Mouse (Mus musculus) common myeloid progenitor, adult 5-6 weeks (primary cell): ENCODE data around the gene Akirin2. TPM values are rescaled to one million over a fixed set of nuclear protein-coding genes. Genes with fewer than 3 reads are reported as not detected.

ENCODE experiments used
- ATAC-seq: replicated peaks from 2 replicates; pipeline ENCODE4 v1.8.0; 2016; ENCODE audit warnings: low read depth, mild to moderate bottlenecking, moderate TSS enrichment, inconsistent platforms; ENCODE audit not compliant: poor library complexity, severe bottlenecking
- total RNA-seq: library from RNA; stranded (forward); fragments of 200-1000, 187-1606 nt; gene quantifications from 2 replicates; pipeline ENCODE4 v1.2.3, GENCODE M21; 2017

Gene Akirin2
- total RNA-seq, 1 experiment from 2014 or later = 60.8 TPM

- no peak for ATAC-seq
Observed at GRCm38 (mm10) chr4:34582476-34582875, 31.7 kb downstream of the Akirin2 start.

DNA sequence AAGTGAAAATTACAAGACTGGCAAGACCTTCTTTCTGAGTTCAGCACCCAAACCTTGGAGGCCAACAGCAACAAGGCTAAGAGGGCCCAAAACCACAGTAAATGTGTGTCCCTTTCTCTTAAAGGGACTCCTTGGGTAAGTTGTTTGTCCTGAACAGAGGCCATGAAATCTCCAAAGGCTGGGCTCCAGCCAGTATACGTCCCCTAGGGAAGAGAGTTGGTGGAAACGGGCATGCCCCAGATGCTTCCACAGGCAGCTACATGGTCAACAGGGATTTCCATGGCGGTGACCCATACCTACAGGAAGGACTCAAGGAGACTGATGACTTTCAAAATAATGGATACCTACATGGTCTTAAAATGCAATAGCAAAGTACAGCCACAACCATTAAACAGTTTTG, 32.7 kb downstream of the Akirin2 start:
- ATAC-seq = no peak

- ATAC-seq = no peak
Observed at GRCm38 (mm10) chr4:34584871-34585607, 34.3 kb downstream of the Akirin2 start.

GRCm38 (mm10) chr4:34603123-34603522, 52.4 kb downstream of the Akirin2 start:
- no peak for ATAC-seq

DNA sequence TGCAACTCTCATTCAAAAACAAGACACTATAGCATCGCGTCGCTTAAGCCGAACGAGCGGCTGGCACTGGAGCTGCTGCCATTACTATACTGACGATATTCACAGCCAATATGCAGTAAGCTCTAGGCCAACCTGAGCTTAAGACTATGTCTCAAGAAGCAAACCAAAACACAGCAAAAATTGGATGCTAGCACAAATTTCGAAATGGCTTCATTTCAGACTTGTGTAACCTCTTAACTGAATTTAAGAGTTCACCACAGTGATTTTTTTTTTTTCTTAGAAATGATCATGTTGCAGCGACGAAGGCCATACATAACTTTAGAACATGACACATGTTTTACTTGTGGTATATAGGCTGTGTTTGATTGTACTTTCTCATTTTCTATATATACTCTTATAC, 55.9 kb downstream of the Akirin2 start:
- no peak for ATAC-seq

GRCm38 (mm10) chr4:34613571-34614145, 62.9 kb downstream of the Akirin2 start:
- ATAC-seq = no peak

- peak; percentile 98 for ATAC-seq
Observed at GRCm38 (mm10) chr4:34614630-34615094, 63.9 kb downstream of the Akirin2 start, which contains the start of the genes Orc3 and Rars2. Gene Orc3 (minus strand): TSS chr4:34614944. Gene Rars2 (plus strand): TSS chr4:34614957.

DNA sequence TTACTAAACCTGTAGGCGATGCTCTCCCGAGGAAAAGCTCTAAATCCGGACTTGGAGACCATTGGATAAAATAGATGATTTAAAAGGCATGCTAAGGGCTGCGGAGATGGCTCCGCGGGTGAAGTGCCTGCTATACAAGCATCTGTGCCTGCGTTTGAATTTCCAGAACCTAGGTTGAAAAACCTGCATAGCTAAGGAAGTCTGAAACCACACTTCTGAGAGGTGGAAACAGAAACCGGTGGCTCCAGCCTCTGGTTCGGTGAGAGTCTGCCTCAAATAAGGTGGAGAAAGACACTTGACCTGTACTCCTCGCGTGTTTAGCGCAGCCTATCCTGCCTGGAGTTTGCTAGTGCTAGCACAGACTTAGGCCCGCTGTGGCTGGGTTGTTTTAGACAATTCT, 64.6 kb downstream of the Akirin2 start:
- peak; percentile 13; the same call in 1 of the 2 replicates for ATAC-seq

DNA sequence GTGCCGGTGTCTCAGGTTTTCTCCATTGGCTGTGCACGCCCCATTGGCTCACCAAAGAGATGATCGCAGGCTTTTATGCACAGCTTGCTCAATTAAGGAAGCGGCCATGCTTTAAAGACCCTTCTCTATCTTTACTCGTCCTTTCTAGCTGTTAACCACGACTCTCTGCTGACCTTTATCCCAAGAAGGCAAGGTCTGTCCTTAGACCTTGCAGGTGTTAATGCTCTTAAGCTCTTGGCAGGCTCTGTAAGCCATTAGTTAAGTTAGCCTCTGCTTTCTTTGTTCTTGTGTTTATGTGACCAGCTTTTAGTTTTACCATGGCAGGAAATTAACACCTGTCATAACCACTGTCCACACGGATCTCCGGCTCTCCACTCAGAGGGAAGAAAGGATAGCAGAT, 65.4 kb downstream of the Akirin2 start:
- ATAC-seq = no peak

Other genes with a start within 250 kb of the Akirin2 start
- 87.5 and 96.9 TPM in 2 replicates for gene Orc3, start 64.0 kb downstream of the Akirin2 start, total RNA-seq
- 36.6 and 46.2 TPM in 2 replicates for gene Rars2, start 64.0 kb downstream of the Akirin2 start, total RNA-seq
- gene Slc35a1, start 136.5 kb downstream of the Akirin2 start, total RNA-seq = 23.2 and 24.3 TPM in 2 replicates
- gene Cfap206, start 179.3 kb downstream of the Akirin2 start, total RNA-seq = not detected in 2 replicates
- not detected in 2 replicates for gene Gm136, start 205.3 kb downstream of the Akirin2 start, total RNA-seq
- 28.4 and 31.3 TPM in 2 replicates for gene Smim8, start 227.5 kb downstream of the Akirin2 start, total RNA-seq